14 mouse cellular contexts compared by ENCODE assay signal in genomic region chr6:40454436-40455041, GRCm38 (mm10). TPM values are rescaled to one million over a fixed set of nuclear protein-coding genes. Genes with fewer than 3 reads are reported as not detected.
DNase-seq lines count a peak whose midpoint lies in the region; ATAC-seq and TF ChIP-seq lines count a peak whose summit lies in the region.
"Had no signal": no experiment of that assay in that cellular context is flagged by ENCODE, and none has a peak within 500 bp of the region (broad histone marks: within the 10 kb centered on the region; RNA-seq: fewer than 3 reads in every experiment).

No protein-coding gene starts in this region.

- no peaks in the 10 kb centered on the region for H3K36me3 ChIP-seq in kidney, adult 2 months (ENCODE audit: control insufficient read depth, insufficient read depth, low read length)
- H3K36me3 ChIP-seq in E14TG2a.4 (ENCODE audit: insufficient read depth, low read length): no peaks in the 10 kb centered on the region
- H3K36me3 ChIP-seq: embryonic facial prominence, embryonic 15.5 days; limb, embryonic 12.5 days had no signal

- DNase-seq in kidney, adult 2 months: peak; percentile 25
- DNase-seq in kidney, postnatal 25 days: no peak
- DNase-seq in A20 (ENCODE audit: low read depth, low spot score): peak; percentile 65
- no peak for DNase-seq in layer of hippocampus, adult 18-20 months (ENCODE audit: low spot score in 2 of 2)
- no peak for DNase-seq in layer of hippocampus, adult 9-11 months
- DNase-seq in spleen, adult 18-20 months: no peak
- DNase-seq: adrenal gland, adult 2 months; gastrocnemius, postnatal 25 days; right cerebral cortex, adult 18-20 months had no signal

- no peak overlapping the region for H3K4me3 ChIP-seq in kidney, adult 2 months (ENCODE audit: insufficient read depth, low read depth, low read length)
- no peak overlapping the region for H3K4me3 ChIP-seq in E14TG2a.4 (replicated peaks; ENCODE audit: low read length)
- H3K4me3 ChIP-seq: embryonic facial prominence, embryonic 15.5 days; limb, embryonic 12.5 days had no signal

- TF ChIP-seq CTCF in kidney, adult 2 months (conservative IDR thresholded peaks at IDR 0.05; ENCODE audit: insufficient read depth, insufficient read length, low read depth, low read length): no peak
- TF ChIP-seq CTCF in E14TG2a.4 (conservative IDR thresholded peaks at IDR 0.05; ENCODE audit: low read length): peak; percentile 90

- WGBS in kidney, adult 2 months: 20% methylated on average over 7 of the region's 7 CpGs

- ATAC-seq in granulocyte monocyte progenitor cell, adult 5-6 weeks (replicated peaks; ENCODE audit: poor library complexity, severe bottlenecking): peak; percentile 65

- no peaks in the 10 kb centered on the region for H3K4me1 ChIP-seq in kidney, adult 2 months (ENCODE audit: control insufficient read depth, insufficient read depth, low read length)
- no peaks in the 10 kb centered on the region for H3K4me1 ChIP-seq in E14TG2a.4 (replicated peaks; ENCODE audit: low read depth, low read length)
- H3K4me1 ChIP-seq: embryonic facial prominence, embryonic 15.5 days; limb, embryonic 12.5 days had no signal

- H3K9me3 ChIP-seq in E14TG2a.4 (ENCODE audit: low read length): no peaks in the 10 kb centered on the region
- H3K9me3 ChIP-seq: embryonic facial prominence, embryonic 15.5 days; limb, embryonic 12.5 days had no signal

- no peak overlapping the region for H3K27ac ChIP-seq in kidney, adult 2 months (ENCODE audit: insufficient read depth, low read depth, low read length)
- H3K27ac ChIP-seq: embryonic facial prominence, embryonic 15.5 days; limb, embryonic 12.5 days had no signal

- no peak for TF ChIP-seq POLR2A in kidney, adult 2 months (IDR thresholded peaks at IDR 0.05; ENCODE audit: low read depth, low read length)

- no peaks in the 10 kb centered on the region for H3K27me3 ChIP-seq in kidney, adult 2 months (replicated peaks; ENCODE audit: control insufficient read depth, insufficient read depth, low read length)
- peaks cover 5% of the 10 kb centered on the region; the same call in 1 of the 2 replicates for H3K27me3 ChIP-seq in E14TG2a.4 (ENCODE audit: insufficient read depth, low read length)
- H3K27me3 ChIP-seq: limb, embryonic 12.5 days had no signal

RNA-seq across cellular contexts. Expression of gene Wee2, which starts 15.7 kb away (rescaled TPM):
- not detected in 2 replicates for polyA plus RNA-seq in kidney, adult 2 months (2012; rRNA removed)
- not detected in 2 replicates for total RNA-seq in granulocyte monocyte progenitor cell, adult 5-6 weeks (2014; fragmentation: Nextera tagmentation)
- not detected in 2 replicates for total RNA-seq in granulocyte monocyte progenitor cell, adult 5-6 weeks (2017)
- not detected for total RNA-seq in layer of hippocampus, adult 18-20 months (2021)
- total RNA-seq: adrenal gland, adult 2 months; gastrocnemius, postnatal 25 days had no signal
- polyA plus RNA-seq: adrenal gland, adult 2 months; embryonic facial prominence, embryonic 15.5 days; limb, embryonic 12.5 days had no signal

RNA-seq across cellular contexts. Expression of gene Ssbp1, which starts 16.6 kb away (rescaled TPM):
- 9.6 and 13.5 TPM in 2 replicates for polyA plus RNA-seq in kidney, adult 2 months (2012; rRNA removed)
- total RNA-seq in granulocyte monocyte progenitor cell, adult 5-6 weeks (2014; fragmentation: Nextera tagmentation): 197 and 221 TPM in 2 replicates
- total RNA-seq in granulocyte monocyte progenitor cell, adult 5-6 weeks (2017): 146 and 170 TPM in 2 replicates
- total RNA-seq in layer of hippocampus, adult 18-20 months (2021): 10 to 100 TPM; 29.9 to 30.0 TPM

RNA-seq across cellular contexts. Expression of gene E330009J07Rik, which starts 18.6 kb away (rescaled TPM):
- polyA plus RNA-seq in kidney, adult 2 months (2012; rRNA removed): 4.9 and 6.2 TPM in 2 replicates
- total RNA-seq in granulocyte monocyte progenitor cell, adult 5-6 weeks (2014; fragmentation: Nextera tagmentation): 5.3 and 10.0 TPM in 2 replicates
- total RNA-seq in granulocyte monocyte progenitor cell, adult 5-6 weeks (2017): 9.8 and 10.0 TPM in 2 replicates
- total RNA-seq in layer of hippocampus, adult 18-20 months (2021): 10 to 100 TPM; 48.2 to 49.6 TPM

RNA-seq across cellular contexts. Expression of gene Tas2r137, which starts 36.5 kb away (rescaled TPM):
- polyA plus RNA-seq in kidney, adult 2 months (2012; rRNA removed): not detected in 2 replicates
- total RNA-seq in granulocyte monocyte progenitor cell, adult 5-6 weeks (2014; fragmentation: Nextera tagmentation): 0.88 TPM in 1 of 2 replicates, not detected in the other
- 1.7 TPM in 1 of 2 replicates, not detected in the other for total RNA-seq in granulocyte monocyte progenitor cell, adult 5-6 weeks (2017)
- total RNA-seq in layer of hippocampus, adult 18-20 months (2021): not detected
- total RNA-seq: gastrocnemius, postnatal 25 days had no signal
- polyA plus RNA-seq: adrenal gland, adult 2 months; embryonic facial prominence, embryonic 15.5 days; kidney, embryonic 14.5 days; limb, embryonic 12.5 days had no signal

RNA-seq across cellular contexts. Expression of gene Tas2r108, which starts 38.8 kb away (rescaled TPM):
- 0.12 TPM in 1 of 2 replicates, not detected in the other for polyA plus RNA-seq in kidney, adult 2 months (2012; rRNA removed)
- total RNA-seq in granulocyte monocyte progenitor cell, adult 5-6 weeks (2014; fragmentation: Nextera tagmentation): not detected in 2 replicates
- not detected in 2 replicates for total RNA-seq in granulocyte monocyte progenitor cell, adult 5-6 weeks (2017)
- total RNA-seq in layer of hippocampus, adult 18-20 months (2021): not detected
- total RNA-seq: adrenal gland, adult 2 months; gastrocnemius, postnatal 25 days had no signal
- polyA plus RNA-seq: adrenal gland, adult 2 months; embryonic facial prominence, embryonic 15.5 days; kidney, embryonic 14.5 days; limb, embryonic 12.5 days had no signal

Comparison
In these comparisons a context has a peak if more than half of its experiments do, and no peak if none do; other contexts are left out.
1. DNase-seq: peak in kidney, adult 2 months (single experiment) and A20 (single experiment); none in kidney, postnatal 25 days (0 of 2), layer of hippocampus, adult 18-20 months (0 of 2), layer of hippocampus, adult 9-11 months (single experiment) and spleen, adult 18-20 months (0 of 2).
2. RNA of gene Ssbp1, which starts 16.6 kb away (total RNA-seq): 146 to 221 TPM in granulocyte monocyte progenitor cell, adult 5-6 weeks; 29.9 to 30.0 TPM in layer of hippocampus, adult 18-20 months; every median in the first group is over 4 times any median in the second.
3. RNA of gene E330009J07Rik, which starts 18.6 kb away (total RNA-seq): 48.2 to 49.6 TPM in layer of hippocampus, adult 18-20 months; 5.3 to 10.0 TPM in granulocyte monocyte progenitor cell, adult 5-6 weeks; every median in the first group is over 4 times any median in the second.